Mouse (Mus musculus): ENCODE data around the gene Yme1l1.

The Yme1l1 gene

DNA sequence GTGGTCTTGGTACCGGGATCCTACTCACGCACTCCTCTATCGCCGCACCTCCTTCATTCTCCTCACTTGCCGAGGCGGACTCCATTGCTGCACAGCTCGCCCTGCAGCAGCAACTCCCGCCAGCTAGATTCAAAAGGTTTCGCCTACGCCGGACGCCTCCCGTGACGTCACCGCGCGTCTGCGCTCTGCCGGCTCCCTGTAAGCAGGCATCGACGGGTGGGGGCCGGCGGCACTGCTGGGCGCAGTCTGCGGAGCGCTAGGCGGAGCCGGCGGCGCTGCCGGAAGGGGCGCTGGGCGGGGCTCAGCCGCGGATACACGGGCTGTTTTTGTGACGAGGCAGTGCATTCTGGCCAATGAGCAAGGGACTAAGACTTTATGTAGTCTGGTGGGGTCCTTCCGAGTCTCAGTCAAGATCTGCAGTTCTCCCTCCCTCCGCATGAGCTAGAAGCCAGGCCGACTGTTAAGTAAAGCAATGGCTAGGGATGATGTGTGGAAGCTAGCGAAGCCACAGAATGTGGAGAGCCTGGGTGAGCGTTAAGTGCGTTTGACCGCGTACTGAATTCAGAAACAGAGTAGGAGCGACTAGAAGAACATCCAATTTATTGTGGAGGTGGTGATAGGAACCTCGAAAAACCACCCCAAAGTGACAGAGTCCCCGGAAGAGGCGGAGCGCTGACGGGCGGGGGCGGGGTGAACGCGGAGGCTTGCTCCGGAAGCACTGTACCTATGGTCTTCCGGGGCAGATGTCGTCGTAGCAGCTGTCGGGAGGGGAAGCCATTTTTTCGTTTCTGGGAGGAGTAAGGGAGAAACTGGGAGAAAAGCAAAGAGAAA is at the start of gene Yme1l1, which contains the start of gene Mastl:
Gene Yme1l1 (plus strand): TSS at position 593 of the 831 bp plus-strand sequence.
Gene Mastl (minus strand): TSS at position 248 of the 831 bp plus-strand sequence.
- peak; percentile 95 for DNase-seq (ENCODE audit: low spot score)

- DNase-seq (ENCODE audit: low spot score) = no peak
Observed at GRCm38 (mm10) chr2:23119573-23119972, 36.6 kb upstream of the Yme1l1 start.

DNA sequence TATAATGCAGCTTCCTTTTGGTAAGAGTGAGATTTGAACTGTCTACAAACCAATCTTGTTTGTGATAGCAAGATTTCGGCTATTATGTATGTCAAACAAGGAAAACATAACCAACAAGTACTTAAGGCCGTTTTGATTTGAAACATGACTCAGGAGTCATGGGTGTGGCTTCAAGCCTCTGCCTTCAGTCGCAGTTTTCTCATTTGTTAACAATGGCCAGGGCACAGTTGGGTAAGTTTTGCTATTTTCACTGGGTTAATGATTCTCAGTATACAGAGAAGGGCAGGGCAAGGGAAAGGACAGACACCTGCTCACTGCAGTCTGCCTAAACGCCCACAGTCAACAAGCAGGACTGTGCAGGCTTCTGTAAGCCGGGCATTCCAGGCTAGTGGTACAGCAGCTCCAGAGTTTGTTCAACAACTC is 959 bp upstream of the Yme1l1 start:
- DNase-seq (ENCODE audit: low spot score) = peak; percentile 47

DNA sequence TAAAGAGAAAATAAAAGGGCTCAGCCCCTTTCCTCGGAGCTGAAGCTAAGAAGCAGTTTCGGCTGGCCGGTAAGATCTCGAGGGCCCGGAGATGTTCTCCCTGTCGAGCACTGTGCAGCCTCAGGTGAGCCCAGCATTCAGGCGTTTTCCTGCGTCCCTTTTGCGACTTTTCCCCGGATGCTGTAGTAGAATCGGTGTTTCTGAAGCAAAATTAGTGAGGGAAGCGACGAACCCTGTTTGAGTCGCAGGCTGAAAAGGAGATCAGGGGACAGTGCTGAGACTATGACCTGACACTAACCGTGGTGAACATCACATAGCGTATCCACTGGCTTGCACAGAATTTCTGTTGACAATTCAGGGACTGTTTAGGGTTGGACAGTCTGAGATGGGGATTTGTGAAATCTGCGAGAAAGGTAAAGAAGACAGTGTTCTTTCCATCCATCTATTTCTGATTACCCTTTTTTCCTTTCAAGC is 476 bp downstream of the Yme1l1 start:
- no peak for DNase-seq (ENCODE audit: low spot score)

GRCm38 (mm10) chr2:23172305-23172704 is 16.1 kb downstream of the Yme1l1 start:
- DNase-seq (ENCODE audit: low spot score) = no peak

DNA sequence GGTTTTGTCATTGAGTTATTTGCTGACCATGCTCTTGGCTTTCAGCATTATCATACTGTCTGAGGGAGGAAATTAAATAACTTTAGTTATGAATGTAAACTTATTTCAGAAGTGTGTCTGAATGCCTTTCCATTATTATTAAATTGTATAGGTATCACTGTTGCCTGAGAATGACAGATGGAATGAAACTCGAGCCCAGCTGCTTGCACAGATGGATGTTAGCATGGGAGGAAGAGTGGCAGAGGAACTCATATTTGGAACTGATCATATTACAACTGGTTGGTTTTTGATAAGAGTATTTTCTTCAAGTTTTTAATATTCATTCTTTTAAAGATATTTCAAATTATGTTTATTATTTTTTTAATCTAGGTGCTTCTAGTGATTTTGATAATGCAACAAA is 38.2 kb downstream of the Yme1l1 start:
- no peak for DNase-seq (ENCODE audit: low spot score)

- DNase-seq (ENCODE audit: low spot score) = no peak
Observed at GRCm38 (mm10) chr2:23201034-23201433, 44.9 kb downstream of the Yme1l1 start.

DNA sequence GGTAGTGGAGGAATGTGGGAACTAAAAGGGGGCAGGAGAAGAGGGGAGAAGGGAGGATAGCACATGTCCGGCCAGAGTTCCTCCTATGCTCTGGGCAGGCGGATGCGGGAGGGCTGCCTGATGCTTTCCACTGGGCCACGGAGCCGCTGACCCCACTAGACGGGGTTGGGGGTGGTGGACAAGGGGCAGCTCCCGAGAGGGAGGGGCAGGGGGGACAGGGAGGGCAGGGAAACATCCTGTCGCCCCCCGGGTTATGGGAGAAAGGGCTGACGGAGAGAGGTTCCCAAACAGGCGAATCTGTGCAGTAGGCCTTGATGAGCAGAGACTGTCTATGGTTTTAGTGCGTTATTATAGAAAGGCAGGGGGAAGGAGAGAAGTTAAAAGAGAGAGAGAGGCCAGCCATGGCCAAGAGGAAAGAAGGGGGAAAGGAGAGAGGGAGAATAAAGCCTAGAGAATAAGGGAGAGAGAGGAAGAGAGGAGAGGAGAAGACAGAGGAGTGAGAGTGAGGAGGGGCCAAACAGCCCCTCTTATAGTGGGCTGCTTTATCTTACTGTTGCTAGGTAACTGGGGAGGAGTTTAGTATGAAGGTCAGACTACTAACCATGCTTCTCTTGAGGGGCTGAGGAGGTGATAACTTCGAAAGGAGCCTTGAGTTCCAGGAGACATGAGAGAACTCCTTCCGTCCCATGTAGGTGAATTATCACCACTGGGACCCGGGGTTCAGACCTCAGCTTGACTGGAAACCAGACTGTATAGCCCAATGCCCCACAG is 46.9 kb downstream of the Yme1l1 start:
- no peak for DNase-seq (ENCODE audit: low spot score)

GRCm38 (mm10) chr2:23207070-23207526 is 50.9 kb downstream of the Yme1l1 start, which contains the start of gene 4931423N10Rik:
Gene 4931423N10Rik (plus strand): TSS chr2:23207476.
- no peak for DNase-seq (ENCODE audit: low spot score)

GRCm38 (mm10) chr2:23213661-23214060 is 57.5 kb downstream of the Yme1l1 start:
- no peak for DNase-seq (ENCODE audit: low spot score)

DNA sequence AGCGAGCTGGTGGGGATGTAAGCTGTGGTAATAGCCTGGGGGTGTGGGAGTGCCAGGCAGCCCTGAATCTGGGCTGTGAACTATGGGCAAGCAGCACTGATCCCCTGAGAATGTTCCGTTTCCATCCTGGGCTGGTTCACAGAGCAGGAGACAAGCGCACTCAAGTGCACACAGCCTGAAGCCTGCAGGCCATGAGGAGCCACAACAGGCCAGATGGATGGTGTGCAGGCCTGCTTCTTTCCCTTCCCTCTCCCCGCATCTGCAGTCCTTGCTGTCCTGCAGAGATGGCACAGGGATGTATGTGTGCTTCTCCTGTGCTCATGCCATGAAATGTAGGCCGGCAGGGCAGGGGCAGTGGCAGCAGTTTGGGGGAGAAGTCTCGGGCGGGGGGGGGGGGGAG is 69.0 kb downstream of the Yme1l1 start:
- DNase-seq (ENCODE audit: low spot score) = no peak

- DNase-seq (ENCODE audit: low spot score) = no peak
Observed at GRCm38 (mm10) chr2:23228463-23228862, 72.3 kb downstream of the Yme1l1 start.

- no peak for DNase-seq (ENCODE audit: low spot score)
Observed at GRCm38 (mm10) chr2:23234065-23234773, 78.0 kb downstream of the Yme1l1 start.

Data from c-Kit-positive CD71-positive TER-119-positive erythroid progenitor cells, embryonic 14.5 days (primary cell).